Mouse (Mus musculus): ENCODE measurements around the gene Igfbp3.

- TF ChIP-seq CTCF (IDR thresholded peaks at IDR 0.05; ENCODE audit: low read depth, low read length) (no peak), POLR2A (IDR thresholded peaks at IDR 0.05; ENCODE audit: borderline replicate concordance, low read depth, low read length) (no peak)
Observed at GRCm38 (mm10) chr11:7244782-7245181, 31.1 kb upstream of the Igfbp3 start.

All from bone marrow macrophage, adult 2 months (primary cell).